ENCODE assay signal across 7 mouse cellular contexts in genomic region chr8:117802299-117802689, GRCm38 (mm10). TPM values are rescaled to one million over a fixed set of nuclear protein-coding genes. Genes with fewer than 3 reads are reported as not detected.
DNase-seq lines count a peak whose midpoint lies in the region; ATAC-seq lines count a peak whose summit lies in the region.

No protein-coding gene starts in this region.

- intact Hi-C loops in left cerebral cortex, postnatal 14 days (cut with DNase I): no loop called here
- intact Hi-C loops in left cerebral cortex, postnatal 25 days (cut with DNase I): no loop called here

- 2% methylated on average over 11 of the region's 11 CpGs for WGBS in embryonic facial prominence, embryonic 11.5 days
- WGBS in hindbrain, embryonic 14.5 days: 1% methylated on average over 11 of the region's 11 CpGs

- H3K36me3 ChIP-seq in embryonic facial prominence, embryonic 11.5 days (replicated peaks; ENCODE audit: control insufficient read depth, insufficient read depth, low read depth, low read length): no peaks in the 10 kb centered on the region
- peaks cover 18% of the 10 kb centered on the region for H3K36me3 ChIP-seq in hindbrain, embryonic 14.5 days (replicated peaks; ENCODE audit: control insufficient read depth, insufficient read depth)

- DNase-seq in left cerebral cortex, postnatal 14 days (ENCODE audit: low spot score in 2 of 2): peak; percentile 33 to 52
- DNase-seq in left cerebral cortex, postnatal 25 days (ENCODE audit: low spot score in 2 of 2): no peak
- no peak for DNase-seq in embryonic facial prominence, embryonic 11.5 days (ENCODE audit: low spot score)
- no peak for DNase-seq in hindbrain, embryonic 14.5 days (ENCODE audit: low spot score)
- no peak for DNase-seq in retina, embryonic 14.5 days (ENCODE audit: low spot score)
- no peak for DNase-seq in cerebellum, postnatal 10 days

- H3K4me3 ChIP-seq in embryonic facial prominence, embryonic 11.5 days (ENCODE audit: low read depth, low read length): peak overlapping the region; percentile 65
- peak overlapping the region; percentile 65 for H3K4me3 ChIP-seq in hindbrain, embryonic 14.5 days (replicated peaks; ENCODE audit: low read length)

- ATAC-seq in embryonic facial prominence, embryonic 11.5 days (replicated peaks; ENCODE audit: insufficient number of reproducible peaks, low FRiP score, low TSS enrichment, low read depth): peak; percentile 66
- ATAC-seq in hindbrain, embryonic 14.5 days (ENCODE audit: low FRiP score): peak; percentile 59
- peak; percentile 45 for ATAC-seq in megakaryocyte-erythroid progenitor cell, adult 5-6 weeks (replicated peaks; ENCODE audit: low FRiP score, low TSS enrichment, poor library complexity, severe bottlenecking)

- peak overlapping the region; percentile 70 for H3K4me2 ChIP-seq in embryonic facial prominence, embryonic 11.5 days (ENCODE audit: low read depth, low read length)
- H3K4me2 ChIP-seq in hindbrain, embryonic 14.5 days (replicated peaks): peak overlapping the region; percentile 79

- no peaks in the 10 kb centered on the region for H3K9me3 ChIP-seq in embryonic facial prominence, embryonic 11.5 days (replicated peaks; ENCODE audit: control insufficient read depth, low read length)
- no peaks in the 10 kb centered on the region for H3K9me3 ChIP-seq in hindbrain, embryonic 14.5 days (ENCODE audit: control insufficient read depth, low read length)

- 0 out of 2 replicates have a peak, but pooled peaks cover 3% of the 10 kb centered on the region for H3K4me1 ChIP-seq in embryonic facial prominence, embryonic 11.5 days (ENCODE audit: control insufficient read depth, insufficient read depth, low read length)
- H3K4me1 ChIP-seq in hindbrain, embryonic 14.5 days (replicated peaks; ENCODE audit: control insufficient read depth, insufficient read depth, low read length): peaks cover 9% of the 10 kb centered on the region

- no peak overlapping the region for H3K27ac ChIP-seq in embryonic facial prominence, embryonic 11.5 days (replicated peaks; ENCODE audit: low read depth, low read length)
- 0 out of 2 replicates have a peak overlapping the region, but pooled peaks have one; percentile 16 for H3K27ac ChIP-seq in hindbrain, embryonic 14.5 days

- H3K9ac ChIP-seq in embryonic facial prominence, embryonic 11.5 days (replicated peaks; ENCODE audit: low read length): peak overlapping the region; percentile 81
- H3K9ac ChIP-seq in hindbrain, embryonic 14.5 days: peak overlapping the region; percentile 72

- H3K27me3 ChIP-seq in embryonic facial prominence, embryonic 11.5 days (ENCODE audit: control insufficient read depth, insufficient read depth, low read length): no peaks in the 10 kb centered on the region
- H3K27me3 ChIP-seq in hindbrain, embryonic 14.5 days (ENCODE audit: control insufficient read depth, insufficient read depth, low read length): no peaks in the 10 kb centered on the region

RNA-seq across cellular contexts. Expression of gene Mphosph6, which starts 0.6 kb away (rescaled TPM):
- total RNA-seq in left cerebral cortex, postnatal 14 days (2021): 10 to 100 TPM; 18.3 to 19.3 TPM
- 10 to 100 TPM; 18.5 to 21.7 TPM for total RNA-seq in left cerebral cortex, postnatal 25 days (2021)
- 61.5 and 69.1 TPM in 2 replicates for polyA plus RNA-seq in embryonic facial prominence, embryonic 11.5 days (2014; fragmentation: Nextera tagmentation; extraction: Ambion mirVana)
- 28.1 and 30.8 TPM in 2 replicates for polyA plus RNA-seq in hindbrain, embryonic 14.5 days (2014; fragmentation: Nextera tagmentation; extraction: Ambion mirVana)
- 60.1 and 75.8 TPM in 2 replicates for total RNA-seq in megakaryocyte-erythroid progenitor cell, adult 5-6 weeks (2014; fragmentation: Nextera tagmentation)
- total RNA-seq in megakaryocyte-erythroid progenitor cell, adult 5-6 weeks (2017): 61.9 and 62.5 TPM in 2 replicates

Comparison
In these comparisons a context has a peak if more than half of its experiments do, and no peak if none do; other contexts are left out.
1. DNase-seq: peak in left cerebral cortex, postnatal 14 days (2 of 2); none in left cerebral cortex, postnatal 25 days (0 of 2), embryonic facial prominence, embryonic 11.5 days (single experiment), hindbrain, embryonic 14.5 days (single experiment), retina, embryonic 14.5 days (single experiment) and cerebellum, postnatal 10 days (0 of 2).
2. Peak in every context shown above with its lines, with median percentiles within 50 percentile points of each other: ATAC-seq.